Comparison of ENCODE assay signal across 8 mouse cellular contexts in genomic region chr3:123235921-123236320, GRCm38 (mm10). TPM values are rescaled to one million over a fixed set of nuclear protein-coding genes. Genes with fewer than 3 reads are reported as not detected.
DNase-seq lines count a peak whose midpoint lies in the region; ATAC-seq lines count a peak whose summit lies in the region.

TSS of gene Synpo2 (minus strand) at chr3:123236149.

- peak within 1 kb of the TSS; percentile 40 for H3K4me3 ChIP-seq in forebrain, embryonic 11.5 days (ENCODE audit: low read depth, low read length)
- H3K4me3 ChIP-seq in heart, embryonic 15.5 days = peak within 1 kb of the TSS; percentile 68
- H3K4me3 ChIP-seq in liver, embryonic 13.5 days (replicated peaks) = peak within 1 kb of the TSS; percentile 36
- H3K4me3 ChIP-seq in neural tube, embryonic 11.5 days (ENCODE audit: low read depth, low read length) = peak within 1 kb of the TSS; percentile 34

- H3K4me2 ChIP-seq in forebrain, embryonic 11.5 days (ENCODE audit: low read depth, low read length, severe bottlenecking) = peak within 1 kb of the TSS; percentile 72
- H3K4me2 ChIP-seq in heart, embryonic 15.5 days = peak within 1 kb of the TSS; percentile 84
- peak within 1 kb of the TSS; percentile 48 for H3K4me2 ChIP-seq in liver, embryonic 13.5 days
- H3K4me2 ChIP-seq in neural tube, embryonic 11.5 days (ENCODE audit: low read depth) = peak within 1 kb of the TSS; percentile 72

- no peaks in the 10 kb centered on the region for H3K27me3 ChIP-seq in forebrain, embryonic 11.5 days (ENCODE audit: control insufficient read depth, insufficient read depth, low read length)
- H3K27me3 ChIP-seq in heart, embryonic 15.5 days = no peaks in the 10 kb centered on the region
- peaks cover 17% of the 10 kb centered on the region for H3K27me3 ChIP-seq in liver, embryonic 13.5 days
- H3K27me3 ChIP-seq in neural tube, embryonic 11.5 days (ENCODE audit: control insufficient read depth, insufficient read depth, low read length) = no peaks in the 10 kb centered on the region

- no peak within 1 kb of the TSS for H3K27ac ChIP-seq in forebrain, embryonic 11.5 days (ENCODE audit: low read depth, low read length)
- H3K27ac ChIP-seq in heart, embryonic 15.5 days = peak within 1 kb of the TSS; percentile 54
- H3K27ac ChIP-seq in liver, embryonic 13.5 days = no peak within 1 kb of the TSS
- no peak within 1 kb of the TSS for H3K27ac ChIP-seq in neural tube, embryonic 11.5 days (ENCODE audit: low read depth, low read length)

- peaks cover 4% of the 10 kb centered on the region; the same call in 1 of the 2 replicates for H3K4me1 ChIP-seq in forebrain, embryonic 11.5 days (replicated peaks; ENCODE audit: control insufficient read depth, insufficient read depth, low read length)
- H3K4me1 ChIP-seq in heart, embryonic 15.5 days (replicated peaks) = peaks cover 26% of the 10 kb centered on the region
- H3K4me1 ChIP-seq in liver, embryonic 13.5 days (replicated peaks) = 0 out of 2 replicates have a peak, but pooled peaks cover 3% of the 10 kb centered on the region
- H3K4me1 ChIP-seq in neural tube, embryonic 11.5 days (ENCODE audit: control insufficient read depth, insufficient read depth, low read length) = no peaks in the 10 kb centered on the region

- peak; percentile 24 for DNase-seq in thymus, postnatal 14 days
- DNase-seq in thymus, adult 18-20 months = no peak
- DNase-seq in forebrain, embryonic 11.5 days (ENCODE audit: low spot score) = peak; percentile 80
- peak; percentile 75 for DNase-seq in kidney, postnatal 10 days
- no peak for DNase-seq in liver, embryonic 13.5 days
- peak; percentile 69 for DNase-seq in neural tube, embryonic 11.5 days (ENCODE audit: low spot score)
- DNase-seq in testis, postnatal 10 days (ENCODE audit: low spot score) = peak; percentile 67

- H3K9ac ChIP-seq in forebrain, embryonic 11.5 days (ENCODE audit: low read length) = peak within 1 kb of the TSS; percentile 59
- H3K9ac ChIP-seq in heart, embryonic 15.5 days = peak within 1 kb of the TSS; percentile 59
- no peak within 1 kb of the TSS for H3K9ac ChIP-seq in liver, embryonic 13.5 days
- no peak within 1 kb of the TSS; the same call in 1 of the 2 replicates for H3K9ac ChIP-seq in neural tube, embryonic 11.5 days (ENCODE audit: low read length)

- under 1% methylated on average over 20 of the region's 20 CpGs for WGBS in forebrain, embryonic 11.5 days
- 2% methylated on average over 20 of the region's 20 CpGs for WGBS in heart, embryonic 15.5 days
- WGBS in liver, embryonic 13.5 days (ENCODE audit: insufficient replicate concordance) = 1% methylated on average over 20 of the region's 20 CpGs
- under 1% methylated on average over 20 of the region's 20 CpGs for WGBS in neural tube, embryonic 11.5 days

- H3K9me3 ChIP-seq in forebrain, embryonic 11.5 days (ENCODE audit: control insufficient read depth, low read length) = no peaks in the 10 kb centered on the region
- H3K9me3 ChIP-seq in heart, embryonic 15.5 days (replicated peaks) = no peaks in the 10 kb centered on the region
- no peaks in the 10 kb centered on the region for H3K9me3 ChIP-seq in liver, embryonic 13.5 days (replicated peaks)
- no peaks in the 10 kb centered on the region for H3K9me3 ChIP-seq in neural tube, embryonic 11.5 days (ENCODE audit: control insufficient read depth, low read length)

- ATAC-seq in forebrain, embryonic 11.5 days (replicated peaks; ENCODE audit: low FRiP score) = peak; percentile 86
- ATAC-seq in heart, embryonic 15.5 days (replicated peaks; ENCODE audit: insufficient number of reproducible peaks, insufficient read depth, low FRiP score, low read depth) = peak; percentile 81
- ATAC-seq in liver, embryonic 13.5 days (ENCODE audit: low read depth) = no peak
- peak; percentile 71; the same call in 1 of the 2 replicates for ATAC-seq in neural tube, embryonic 11.5 days (ENCODE audit: insufficient read depth, low FRiP score, low TSS enrichment)

- no peaks in the 10 kb centered on the region for H3K36me3 ChIP-seq in forebrain, embryonic 11.5 days (ENCODE audit: control insufficient read depth, insufficient read depth, low read length)
- no peaks in the 10 kb centered on the region for H3K36me3 ChIP-seq in heart, embryonic 15.5 days
- H3K36me3 ChIP-seq in liver, embryonic 13.5 days = no peaks in the 10 kb centered on the region
- H3K36me3 ChIP-seq in neural tube, embryonic 11.5 days (ENCODE audit: control insufficient read depth, insufficient read depth, low read length) = no peaks in the 10 kb centered on the region

RNA-seq across cellular contexts. Expression of gene Synpo2, which starts in this region (rescaled TPM):
- 2.0 and 3.7 TPM in 2 replicates for polyA plus RNA-seq in forebrain, embryonic 11.5 days (2014; fragmentation: Nextera tagmentation; extraction: Ambion mirVana)
- 11.9 and 15.1 TPM in 2 replicates for polyA plus RNA-seq in heart, embryonic 15.5 days (2015; fragmentation: Nextera tagmentation; extraction: Ambion mirVana)
- 0.21 and 0.41 TPM in 2 replicates for polyA plus RNA-seq in liver, embryonic 13.5 days (2015; fragmentation: Nextera tagmentation; extraction: Ambion mirVana)
- 2.2 and 3.0 TPM in 2 replicates for polyA plus RNA-seq in neural tube, embryonic 11.5 days (2014; fragmentation: Nextera tagmentation; extraction: Ambion mirVana)

Comparison
In these comparisons a context has a peak if more than half of its experiments do, and no peak if none do; other contexts are left out.
1. DNase-seq: peak in thymus, postnatal 14 days (single experiment), forebrain, embryonic 11.5 days (single experiment), kidney, postnatal 10 days (single experiment), neural tube, embryonic 11.5 days (single experiment) and testis, postnatal 10 days (single experiment); none in thymus, adult 18-20 months (0 of 2) and liver, embryonic 13.5 days (single experiment).
2. H3K9ac ChIP-seq: peak in forebrain, embryonic 11.5 days (single experiment) and heart, embryonic 15.5 days (single experiment); none in liver, embryonic 13.5 days (single experiment) and neural tube, embryonic 11.5 days (single experiment).
3. Peak in every context shown above with its lines, with median percentiles within 50 percentile points of each other: H3K4me2 ChIP-seq and H3K4me3 ChIP-seq.